Mouse (Mus musculus) left cerebral cortex, postnatal 10 days (tissue): ENCODE measurements at regions not wholly inside any gene's neighbourhood (a gene's known extent, or its start where the extent isn't known, plus 50 kb on each side); places are given as distances from the start of the nearest gene placed in this dataset.

ENCODE experiments used
- DNase-seq, 2 experiments: peaks; one replicate each; pipeline ENCODE4 v3.0.0; 2021 to 2022; ENCODE audit warnings: low spot score in 2 of 2, mixed read lengths in 1 of 2; ENCODE audit errors: extremely low spot score in 1 of 2
- intact Hi-C: fragments of 180-260 bp; cut with DNase I; formaldehyde crosslinking; loops from one replicate; pipeline ENCODE4 v1.15.1; 2025

DNA sequence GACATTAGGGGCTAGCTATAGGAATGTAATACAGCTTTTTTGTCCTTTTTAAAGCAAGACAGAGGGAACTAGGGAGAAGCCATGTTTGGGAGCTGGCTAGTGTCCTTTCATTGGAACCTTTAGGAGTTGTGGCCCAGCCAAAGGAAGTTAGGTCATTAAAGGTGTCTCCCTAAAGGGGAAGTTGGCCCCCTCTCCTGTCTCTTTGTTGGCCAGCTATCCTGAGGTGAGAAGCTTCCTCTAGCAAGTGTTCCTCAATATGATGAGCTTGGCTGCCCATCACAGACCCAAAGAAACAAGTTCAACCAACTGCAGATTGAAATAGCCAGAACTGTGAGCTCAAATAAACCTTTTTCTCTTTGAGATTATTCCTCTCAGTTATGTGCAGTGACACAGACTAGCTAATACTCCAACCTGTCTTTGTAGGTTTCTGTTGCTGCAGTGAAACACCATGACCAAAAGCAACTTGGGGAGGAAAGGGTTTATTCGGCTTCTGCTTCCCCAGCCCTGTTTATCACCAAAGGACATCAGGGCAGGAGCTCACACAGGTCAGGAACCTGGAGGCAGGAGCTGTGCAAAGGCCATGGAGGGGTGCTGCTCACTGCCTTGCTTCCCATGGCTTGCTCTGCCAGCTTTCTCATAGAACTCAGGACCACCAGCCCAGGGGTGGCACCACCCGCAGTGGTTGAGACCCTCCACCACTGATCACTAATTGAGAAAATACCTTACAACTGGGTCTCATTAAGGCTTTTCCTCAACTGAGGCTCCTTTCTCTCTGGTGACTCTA is 94.0 kb upstream of the Ccn6 start:
- intact Hi-C loops = no loop called here
- no peak for DNase-seq

DNA sequence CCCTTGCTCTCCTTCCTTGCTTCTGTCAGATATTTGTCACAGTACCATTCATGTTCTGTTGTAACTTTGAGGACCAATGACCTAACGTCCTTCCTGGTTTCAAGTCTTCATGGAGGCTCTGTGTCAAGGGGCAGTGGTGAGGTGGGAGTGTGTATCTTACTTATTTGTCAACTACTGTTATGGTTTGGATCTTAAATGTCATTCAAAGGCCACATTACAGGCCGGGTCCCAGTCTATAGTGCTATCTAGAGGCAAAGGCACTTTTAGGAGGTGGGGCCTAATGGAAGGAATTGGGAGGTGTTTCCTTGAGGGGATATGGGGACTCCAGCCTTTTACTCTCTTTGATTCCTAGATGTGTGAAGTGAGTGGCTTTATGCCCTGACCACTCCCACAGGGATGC is 91.0 kb upstream of the Ccn6 start:
- no peak for DNase-seq
- intact Hi-C loops = no loop called here

DNA sequence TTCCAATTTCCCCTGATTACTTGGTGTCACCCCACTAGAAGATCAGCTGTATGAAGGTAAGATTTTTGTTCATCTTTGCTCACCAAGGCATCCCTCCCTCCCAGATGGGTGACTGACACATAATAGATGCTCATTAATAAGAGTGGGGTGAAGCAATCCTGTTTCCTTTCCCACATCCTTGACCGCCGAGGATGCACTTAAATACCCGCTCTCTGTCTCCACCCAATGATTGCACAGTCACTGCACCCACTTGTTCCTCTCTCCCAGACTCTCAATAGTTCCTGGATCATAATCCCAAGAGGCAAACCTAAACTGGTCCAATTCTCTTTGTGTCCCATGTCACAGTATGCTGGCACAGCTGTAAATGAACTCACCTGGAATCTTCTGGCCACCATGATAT is 86.4 kb upstream of the Ccn6 start:
- no peak for DNase-seq
- intact Hi-C loops = no loop called here

DNA sequence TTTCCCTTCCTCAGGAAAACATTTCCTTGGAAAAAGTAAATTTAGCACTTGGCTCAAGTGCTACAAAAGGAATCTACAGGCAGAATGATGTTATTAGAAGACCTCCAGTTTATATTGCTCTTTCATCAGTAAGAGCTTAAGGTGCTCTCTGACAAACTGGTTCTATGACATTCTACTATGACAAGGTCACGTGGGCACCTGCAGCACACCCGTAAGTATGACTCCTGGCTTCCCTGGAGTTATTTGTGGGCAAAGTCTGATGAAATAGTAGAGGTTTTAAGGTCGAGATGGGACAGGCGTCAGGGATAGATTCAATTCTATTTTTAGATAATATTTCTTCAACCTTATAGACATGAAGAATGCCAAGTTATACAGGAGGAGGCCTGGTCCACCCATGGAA is 84.9 kb upstream of the Ccn6 start:
- intact Hi-C loops = no loop called here

DNA sequence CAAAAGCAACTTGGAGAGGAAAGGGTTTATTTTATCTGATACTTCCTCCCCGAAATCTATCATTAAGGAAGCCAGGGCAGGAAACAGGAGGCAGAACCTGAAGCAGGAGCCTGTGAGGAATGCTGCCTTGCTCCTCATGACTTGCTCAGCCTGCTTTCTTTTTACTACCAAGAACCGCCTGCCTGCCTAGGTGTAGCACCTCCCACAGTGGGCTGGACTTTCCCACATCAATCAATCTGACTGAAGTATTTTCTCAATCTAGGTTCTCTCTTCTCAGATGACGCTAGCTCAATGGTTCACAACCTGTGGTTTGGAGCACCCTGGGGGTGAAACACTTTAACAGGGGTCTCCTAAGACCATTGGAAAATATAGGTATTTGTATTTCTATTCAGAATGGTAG is 83.4 kb upstream of the Ccn6 start:
- no peak for DNase-seq
- intact Hi-C loops = no loop called here

More for the DNA sequence above, 84.9 kb upstream of the Ccn6 start:
- no peak for DNase-seq

DNA sequence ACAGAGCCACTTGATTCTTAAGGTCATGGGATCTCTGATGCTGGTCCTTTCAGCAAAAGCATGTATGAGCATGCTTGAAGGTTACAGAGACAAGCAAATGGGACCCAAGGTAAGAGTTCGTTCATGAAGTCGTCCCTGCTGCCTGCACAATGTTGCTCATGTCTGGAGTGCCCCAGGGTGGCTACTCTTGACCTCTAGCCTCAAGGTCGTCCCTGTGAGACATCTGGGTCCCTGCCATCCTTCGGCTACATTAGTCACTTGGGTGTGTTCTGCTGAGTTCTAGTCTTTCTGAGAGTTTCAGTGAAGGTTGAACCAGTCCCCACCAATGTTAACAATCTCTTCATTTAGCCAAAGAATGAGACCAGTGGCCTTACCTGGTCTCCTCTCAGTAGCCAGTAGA is 81.5 kb upstream of the Ccn6 start:
- no peak for DNase-seq
- intact Hi-C loops = no loop called here

DNA sequence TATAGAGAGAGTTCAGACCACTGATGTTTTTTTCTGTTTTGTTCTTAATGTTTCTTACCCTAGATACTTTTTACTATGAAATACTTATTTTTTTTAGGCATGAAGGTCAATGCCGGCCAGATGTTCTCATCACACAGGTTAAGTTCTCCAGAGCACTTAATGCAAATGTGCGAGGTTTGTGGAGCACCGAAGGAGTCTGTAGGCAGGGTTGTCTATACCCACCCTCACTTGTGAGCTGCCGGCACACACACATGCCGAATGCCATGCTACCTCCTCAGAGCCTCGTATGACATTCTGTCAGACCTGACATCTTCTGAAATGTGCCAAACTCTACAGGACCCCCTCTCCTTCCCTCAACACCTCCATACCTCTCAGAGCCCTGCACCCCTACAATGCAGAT is 80.5 kb upstream of the Ccn6 start:
- intact Hi-C loops = loop anchor here (5.0 kb wide), 2 partner anchors 72 to 128 kb away; no protein-coding TSS in a partner anchor

DNA sequence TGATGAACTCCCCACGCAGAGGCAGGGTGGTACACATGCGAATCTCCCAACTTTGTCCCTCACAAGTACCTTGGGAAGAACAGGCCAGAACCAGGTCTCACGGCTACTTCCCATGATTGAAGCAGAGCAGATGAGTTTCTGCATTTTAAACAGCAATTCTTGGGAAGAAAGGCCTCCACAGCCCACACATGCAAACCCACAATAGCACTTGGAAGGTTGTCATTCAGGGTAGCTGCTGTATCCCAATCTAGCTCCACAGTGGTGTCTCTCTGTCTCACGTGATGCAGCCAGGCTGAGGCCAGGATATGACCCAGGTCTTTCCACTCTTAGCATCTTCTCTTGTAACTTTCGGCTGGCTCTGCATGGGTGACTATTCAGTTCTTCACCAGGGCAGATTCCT is 78.8 kb upstream of the Ccn6 start:
- intact Hi-C loops = loop anchor here (5.0 kb wide), 2 partner anchors 70 to 130 kb away; no protein-coding TSS in a partner anchor

More for the DNA sequence above, 80.5 kb upstream of the Ccn6 start:
- DNase-seq = no peak

DNA sequence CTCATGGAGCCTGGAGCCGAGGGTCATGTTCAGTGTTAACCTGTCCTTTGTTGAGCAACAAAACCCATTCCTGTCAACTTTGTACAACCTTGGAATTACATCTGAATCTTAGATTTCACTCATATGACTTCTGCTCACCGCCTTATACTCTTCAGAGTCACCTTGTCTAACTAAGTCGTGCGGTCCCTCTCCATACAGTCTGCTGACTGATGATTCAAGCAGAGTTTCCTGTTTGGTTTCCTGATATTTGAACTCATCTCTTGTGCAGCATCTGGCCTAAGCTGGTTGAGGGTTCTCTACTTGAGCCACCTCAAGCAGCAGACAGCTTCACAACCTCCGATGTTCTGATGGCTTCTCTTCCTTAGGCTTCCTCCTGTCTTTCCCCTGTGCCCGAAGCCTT is 78.3 kb upstream of the Ccn6 start:
- intact Hi-C loops = loop anchor here (2.0 to 5.0 kb wide), 3 partner anchors 70 to 279 kb away; no protein-coding TSS in a partner anchor
- no peak for DNase-seq

More for the DNA sequence above, 78.8 kb upstream of the Ccn6 start:
- no peak for DNase-seq

DNA sequence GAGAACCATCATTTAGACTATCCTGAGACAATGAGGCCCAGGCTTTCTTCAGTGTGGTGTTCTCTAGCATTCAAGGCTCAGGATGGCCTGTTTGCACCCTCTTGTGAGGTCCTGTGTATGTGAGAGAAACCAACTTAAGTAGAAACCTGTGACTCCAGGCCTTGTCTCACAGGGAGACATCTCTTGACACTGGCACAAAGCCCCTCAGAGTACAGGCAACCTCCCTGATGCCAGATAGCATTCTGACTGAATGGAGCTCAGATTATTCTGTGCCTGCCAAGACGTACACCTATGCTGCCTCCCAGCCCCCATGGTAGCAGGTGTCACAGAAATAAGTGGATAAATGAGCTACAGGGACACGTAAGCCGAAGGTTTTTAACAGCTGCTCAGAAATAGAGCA is 77.9 kb upstream of the Ccn6 start:
- DNase-seq = no peak
- intact Hi-C loops = loop anchor here (2.0 to 5.0 kb wide), 3 partner anchors 69 to 279 kb away; no protein-coding TSS in a partner anchor

DNA sequence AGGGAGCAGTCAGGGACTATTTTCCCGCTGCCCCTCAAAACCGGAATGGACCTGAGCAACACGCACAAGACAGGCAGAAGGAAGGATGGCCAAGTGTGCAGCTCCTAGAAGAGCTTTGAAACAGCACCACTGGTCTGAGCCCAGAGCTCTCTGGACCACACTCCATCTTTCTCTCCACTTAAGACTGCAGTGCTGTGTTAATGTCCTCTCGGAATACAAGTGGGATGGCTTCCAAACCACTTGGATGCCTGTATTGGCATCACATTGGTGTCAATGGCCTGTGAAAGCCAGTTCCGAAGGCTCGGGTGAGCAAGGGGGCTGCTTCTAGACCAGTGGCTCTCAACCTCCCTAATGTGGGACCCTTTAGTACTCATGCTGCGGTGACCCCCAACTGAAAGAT is 77.4 kb upstream of the Ccn6 start:
- intact Hi-C loops = loop anchor here (2.0 to 5.0 kb wide), 3 partner anchors 69 to 280 kb away; no protein-coding TSS in a partner anchor
- DNase-seq = no peak

DNA sequence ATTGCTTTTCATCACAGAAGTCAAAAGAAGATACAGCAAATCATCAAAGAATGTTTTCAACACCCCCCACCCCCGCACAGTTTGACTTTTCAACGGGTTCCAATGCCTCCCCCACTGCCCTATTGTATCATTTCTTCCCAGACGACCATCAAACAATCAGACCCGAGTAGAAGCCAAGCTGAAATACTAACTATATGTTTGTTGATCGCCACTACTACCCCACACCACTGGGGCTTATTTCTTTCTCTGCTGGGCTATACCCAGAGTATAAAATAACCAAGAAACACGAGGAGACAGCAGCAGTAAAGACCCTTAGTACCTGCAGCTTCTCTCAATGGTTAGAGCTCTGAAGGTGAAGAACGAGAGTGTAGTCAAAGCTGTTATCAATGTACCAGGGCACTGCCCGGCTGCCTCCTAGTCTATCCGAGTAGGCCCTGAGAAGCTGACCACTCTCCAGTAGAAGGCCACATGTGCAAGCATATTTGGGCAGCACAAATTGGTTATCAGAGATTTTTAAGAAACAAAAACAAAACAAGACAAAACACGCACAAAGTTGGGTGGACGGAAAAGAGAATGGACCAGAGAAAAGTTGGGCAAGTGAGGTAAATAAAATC is 76.7 kb upstream of the Ccn6 start:
- DNase-seq = no peak
- intact Hi-C loops = loop anchor here (2.0 to 5.0 kb wide), 3 partner anchors 68 to 281 kb away; no protein-coding TSS in a partner anchor

DNA sequence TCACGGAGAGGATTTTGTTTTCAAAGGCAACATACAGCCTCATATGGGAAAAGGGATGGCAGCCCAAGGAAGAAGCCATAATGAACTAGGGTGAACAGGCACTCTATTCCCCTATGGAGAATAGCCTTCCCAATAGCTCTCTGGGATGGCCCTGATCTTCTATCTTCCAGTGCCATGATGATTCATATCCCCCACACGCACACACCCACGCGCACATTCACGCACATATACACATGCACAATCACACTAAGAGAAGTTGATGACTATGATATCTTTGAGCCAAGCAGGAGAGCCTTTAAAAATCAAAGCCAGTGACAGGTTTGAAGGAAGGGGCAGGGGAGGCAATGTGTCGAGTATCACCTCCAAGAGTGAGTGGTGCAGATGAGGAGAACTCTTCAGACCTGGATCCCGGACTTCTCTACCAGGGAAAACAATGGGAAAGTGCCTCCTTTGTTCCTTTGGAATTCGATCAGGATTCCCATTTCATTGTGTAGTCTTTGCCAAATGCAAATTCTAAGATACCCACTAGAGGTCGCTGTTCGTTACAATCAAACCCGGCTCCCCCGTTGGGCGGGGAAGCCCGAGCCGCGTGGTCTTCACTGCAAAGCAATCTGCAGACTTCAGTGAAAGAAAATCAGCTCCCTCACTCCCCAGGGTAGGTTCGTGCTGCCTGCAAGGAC is 76.0 kb upstream of the Ccn6 start:
- intact Hi-C loops = loop anchor here (2.0 to 5.0 kb wide), 3 partner anchors 67 to 281 kb away; no protein-coding TSS in a partner anchor
- peak; percentile 85 to 89 for DNase-seq

DNA sequence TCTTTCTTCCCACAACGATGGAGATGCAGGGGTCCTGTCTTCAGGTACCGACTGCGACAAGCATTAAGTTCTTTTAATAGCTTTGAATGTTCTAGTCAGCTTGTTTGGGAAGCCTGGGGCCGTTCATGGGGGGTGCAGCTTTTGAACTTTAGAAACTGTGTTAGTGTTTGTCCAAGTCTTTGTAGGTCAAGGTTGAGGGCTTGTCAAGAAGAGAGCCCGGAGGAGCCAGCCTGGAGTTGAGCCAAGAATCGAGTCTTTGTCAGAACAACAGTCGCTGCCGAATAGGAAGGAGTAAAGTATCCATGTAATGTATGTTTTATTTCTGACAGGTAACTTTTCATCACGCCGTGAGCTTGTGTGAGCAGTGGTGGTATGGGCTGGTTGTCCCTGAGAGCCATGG is 75.0 kb upstream of the Ccn6 start:
- DNase-seq = peak in 1 of 2 experiments; percentile 69
- intact Hi-C loops = no loop called here

DNA sequence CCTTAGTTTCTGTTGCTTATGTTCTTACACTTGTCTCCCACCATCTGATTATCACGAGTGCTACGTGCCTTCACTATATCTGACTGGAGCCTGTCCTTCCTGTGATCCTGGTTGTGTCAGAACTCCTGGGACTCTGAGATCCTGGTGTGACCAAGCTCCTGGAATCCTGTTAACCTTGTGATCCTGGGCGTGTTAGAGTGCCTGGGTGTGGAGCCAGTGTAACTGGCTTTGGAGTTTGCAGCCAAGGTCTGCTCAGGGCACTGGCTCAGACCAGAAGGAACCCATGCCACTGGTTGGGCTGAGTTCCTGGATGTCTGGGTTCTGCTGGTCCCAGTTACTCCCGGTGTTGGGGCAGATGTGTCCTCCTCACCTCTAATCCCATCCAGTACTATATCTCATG is 74.0 kb upstream of the Ccn6 start:
- DNase-seq = no peak
- intact Hi-C loops = no loop called here

DNA sequence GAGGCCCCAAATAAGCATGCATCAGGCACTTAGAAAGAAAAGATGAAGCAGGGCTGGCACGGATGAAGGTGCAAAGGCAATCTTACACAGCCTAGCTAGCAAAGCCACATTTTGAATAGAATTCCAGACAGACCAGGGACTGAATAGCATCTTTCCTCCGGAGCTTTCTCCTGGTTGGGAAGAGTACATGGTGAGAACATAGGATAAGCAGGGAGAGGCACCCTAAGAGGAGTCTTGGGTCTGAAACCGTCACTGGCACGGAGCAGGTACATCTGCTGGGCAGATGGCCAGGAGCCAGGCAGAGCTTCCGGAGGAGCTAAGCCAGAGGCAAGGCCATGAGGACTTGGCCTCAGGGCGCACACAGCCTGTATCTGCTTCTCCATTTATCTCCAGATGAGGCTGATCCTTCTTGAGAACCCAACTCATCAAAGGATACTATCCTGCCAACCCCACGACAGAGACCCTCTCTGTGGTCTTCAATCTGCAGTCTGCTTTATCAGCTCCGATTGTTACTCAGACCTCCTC is 70.4 kb upstream of the Ccn6 start:
- DNase-seq = no peak
- intact Hi-C loops = no loop called here

DNA sequence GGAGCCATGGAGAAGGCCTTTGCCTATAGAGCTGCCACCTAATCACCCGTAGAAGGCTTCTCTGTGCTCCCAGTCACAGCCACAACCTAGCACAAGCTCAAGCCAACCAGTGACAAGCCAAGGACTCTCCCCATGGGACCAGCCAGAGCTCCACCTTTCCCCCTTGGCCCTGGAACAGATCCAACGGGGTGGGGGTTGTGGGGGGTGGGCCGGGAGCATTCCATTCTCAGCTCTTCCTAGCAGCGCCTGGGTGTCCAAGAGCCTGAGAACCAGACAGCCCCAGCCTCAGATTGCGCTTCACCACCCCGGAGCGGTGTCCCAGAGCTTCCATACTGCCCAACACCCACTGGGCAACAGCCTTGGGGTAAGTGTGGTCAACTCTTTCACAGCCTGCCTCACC is 69.6 kb upstream of the Ccn6 start:
- intact Hi-C loops = no loop called here
- DNase-seq = no peak

DNA sequence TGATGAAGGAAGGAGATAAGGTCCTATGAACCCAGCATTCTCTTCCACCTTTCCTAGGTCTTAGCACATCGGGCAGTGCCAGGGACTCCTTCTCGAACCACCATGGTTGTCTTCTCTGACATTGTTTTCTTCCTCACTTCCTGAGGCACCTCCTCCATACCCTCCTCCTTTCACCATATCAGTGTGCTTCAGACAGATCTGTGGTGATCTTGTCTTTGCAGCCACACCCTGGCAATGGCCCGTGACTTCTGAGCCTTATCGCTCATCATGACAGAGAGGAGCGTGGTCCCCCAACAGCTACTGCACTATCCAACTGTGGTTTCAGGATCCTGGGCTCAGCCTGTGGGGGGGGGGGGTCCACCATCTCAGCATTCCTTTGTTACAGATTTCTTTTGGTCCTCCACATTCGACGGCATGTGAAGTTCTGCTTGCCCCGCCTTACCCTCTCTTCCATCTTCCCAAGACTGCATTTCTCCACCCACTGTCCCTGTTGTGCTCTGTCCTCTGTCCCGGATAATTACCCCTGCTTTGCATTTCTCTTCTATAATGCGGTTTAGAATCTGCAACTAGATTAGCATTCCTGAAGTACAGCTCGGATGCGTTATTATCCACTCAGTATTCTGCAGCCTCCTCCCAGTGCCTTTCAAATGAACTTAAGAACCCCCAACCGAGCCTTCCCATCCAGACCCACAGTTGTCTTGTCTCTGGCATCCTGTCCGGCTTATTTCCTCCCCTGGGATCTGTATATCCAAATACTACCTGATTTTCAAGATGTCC is 67.2 kb upstream of the Ccn6 start:
- intact Hi-C loops = no loop called here
- DNase-seq = no peak

DNA sequence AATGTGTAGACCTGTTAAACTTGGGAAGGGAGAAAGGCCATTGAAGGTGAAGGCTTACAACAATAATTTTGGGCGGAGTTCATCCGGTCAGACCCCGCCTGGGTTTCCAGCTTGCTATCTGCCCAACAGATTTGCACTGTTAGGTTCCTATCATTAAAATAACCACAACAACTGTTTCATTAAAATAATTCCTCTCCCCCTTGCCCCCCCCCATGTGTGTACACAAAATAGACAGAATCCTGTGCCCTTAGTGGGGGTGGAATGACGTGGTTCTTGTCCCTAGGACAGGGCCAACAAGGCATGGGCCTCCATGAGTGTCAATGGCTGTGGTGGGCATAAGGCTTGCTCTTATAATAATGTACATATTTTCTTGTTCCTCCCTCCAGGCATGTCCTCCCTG is 65.6 kb upstream of the Ccn6 start:
- DNase-seq = no peak
- intact Hi-C loops = loop anchor here (5.0 to 10.0 kb wide), 2 partner anchors 47 to 506 kb away; partner anchors contain the start of gene Rev3l
